Mouse (Mus musculus): ENCODE measurements around the gene Hoxc8.

Hoxc8 gene

DNA sequence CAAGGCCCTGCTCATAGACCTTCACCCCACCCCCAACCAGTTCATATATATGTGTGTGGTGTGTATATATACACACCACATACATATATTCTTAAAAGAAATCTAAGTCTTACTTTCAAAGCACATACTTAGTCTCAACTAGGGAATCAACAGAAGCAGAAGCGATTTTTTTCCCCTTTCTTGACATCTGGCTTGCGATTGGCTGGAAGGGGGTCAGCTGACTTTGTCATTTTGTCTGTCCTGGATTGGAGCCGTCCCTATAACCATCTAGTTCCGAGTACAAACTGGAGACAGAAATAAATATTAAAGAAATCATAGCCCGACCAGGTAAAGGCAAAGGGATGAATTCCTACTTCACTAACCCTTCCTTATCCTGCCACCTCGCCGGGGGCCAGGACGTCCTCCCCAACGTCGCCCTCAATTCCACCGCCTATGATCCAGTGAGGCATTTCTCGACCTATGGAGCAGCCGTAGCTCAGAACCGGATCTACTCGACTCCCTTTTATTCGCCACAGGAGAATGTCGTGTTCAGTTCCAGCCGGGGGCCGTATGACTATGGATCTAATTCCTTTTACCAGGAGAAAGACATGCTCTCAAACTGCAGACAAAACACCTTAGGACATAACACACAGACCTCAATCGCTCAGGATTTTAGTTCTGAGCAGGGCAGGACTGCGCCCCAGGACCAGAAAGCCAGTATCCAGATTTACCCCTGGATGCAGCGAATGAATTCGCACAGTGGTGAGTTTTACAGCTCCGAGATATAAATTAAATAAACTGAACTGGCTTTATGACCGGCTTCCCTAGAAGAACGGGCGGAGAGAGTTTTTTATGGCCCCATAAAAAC lies 19.1 kb downstream of the Hoxc8 start:
- DNase-seq (ENCODE audit: low read depth): no peak

DNA sequence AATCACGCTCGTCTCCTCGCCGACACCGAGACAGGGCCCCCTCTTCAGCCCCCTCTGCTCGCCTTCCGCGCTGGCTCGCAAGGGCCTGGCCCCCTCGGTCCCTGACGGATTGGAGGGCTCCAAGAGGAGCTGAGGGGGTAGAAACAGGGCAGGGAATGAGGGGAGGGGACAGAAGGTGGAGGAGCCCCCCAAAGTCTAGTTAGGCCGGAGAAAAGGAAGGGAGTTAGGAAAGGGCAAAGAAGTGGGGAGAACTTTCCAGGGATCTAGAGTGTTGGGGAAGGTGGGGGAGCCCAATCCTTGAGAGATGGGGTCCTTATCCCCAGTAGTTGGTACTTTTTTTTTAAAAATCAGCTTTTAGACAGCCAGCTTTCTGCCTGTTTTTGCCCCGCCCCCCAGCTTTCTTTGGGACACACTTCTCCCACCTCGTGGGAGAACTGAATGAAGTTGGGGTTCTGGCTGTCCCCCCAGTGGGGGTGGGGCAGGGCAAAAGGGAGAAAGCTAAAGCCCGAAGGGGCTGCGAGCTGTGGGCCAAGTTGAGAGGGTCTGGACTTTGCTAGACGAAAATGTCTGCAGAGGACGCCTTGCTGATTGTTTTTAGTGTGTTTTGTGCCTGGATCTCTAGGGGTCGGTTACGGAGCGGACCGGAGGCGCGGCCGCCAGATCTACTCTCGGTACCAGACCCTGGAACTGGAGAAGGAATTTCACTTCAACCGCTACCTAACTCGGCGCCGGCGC lies 19.9 kb downstream of the Hoxc8 start:
- DNase-seq (ENCODE audit: low read depth): no peak

DNA sequence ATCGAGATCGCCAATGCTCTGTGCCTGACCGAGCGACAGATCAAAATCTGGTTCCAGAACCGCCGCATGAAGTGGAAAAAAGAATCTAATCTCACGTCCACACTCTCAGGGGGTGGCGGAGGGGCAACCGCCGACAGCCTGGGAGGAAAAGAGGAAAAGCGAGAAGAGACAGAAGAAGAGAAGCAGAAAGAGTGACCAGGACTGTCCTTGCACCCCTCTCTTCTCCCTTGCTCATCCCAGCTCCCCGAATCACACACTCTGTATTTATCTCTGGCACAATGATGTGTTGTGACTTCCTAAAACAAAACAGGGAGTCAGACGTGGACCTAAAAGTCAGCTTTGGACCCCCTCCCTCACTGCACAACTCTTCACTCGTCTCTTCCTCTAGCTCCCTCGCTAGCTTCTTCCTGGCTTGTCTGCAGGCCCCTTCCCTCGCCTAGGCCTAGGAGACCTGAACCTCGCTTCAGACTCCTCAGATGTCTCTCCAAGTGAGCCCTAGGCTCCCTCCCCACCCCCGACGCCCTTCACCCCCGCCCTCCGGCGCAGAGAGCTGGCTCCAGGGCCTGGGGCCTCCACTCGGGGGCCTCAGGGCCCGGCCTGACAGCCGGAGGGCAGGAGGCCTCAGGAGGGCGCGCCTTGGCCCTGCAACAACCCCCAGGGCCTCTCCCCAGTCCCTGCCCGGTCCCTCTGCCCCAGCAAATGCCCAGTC lies 20.6 kb downstream of the Hoxc8 start:
- no peak for DNase-seq (ENCODE audit: low read depth)

DNA sequence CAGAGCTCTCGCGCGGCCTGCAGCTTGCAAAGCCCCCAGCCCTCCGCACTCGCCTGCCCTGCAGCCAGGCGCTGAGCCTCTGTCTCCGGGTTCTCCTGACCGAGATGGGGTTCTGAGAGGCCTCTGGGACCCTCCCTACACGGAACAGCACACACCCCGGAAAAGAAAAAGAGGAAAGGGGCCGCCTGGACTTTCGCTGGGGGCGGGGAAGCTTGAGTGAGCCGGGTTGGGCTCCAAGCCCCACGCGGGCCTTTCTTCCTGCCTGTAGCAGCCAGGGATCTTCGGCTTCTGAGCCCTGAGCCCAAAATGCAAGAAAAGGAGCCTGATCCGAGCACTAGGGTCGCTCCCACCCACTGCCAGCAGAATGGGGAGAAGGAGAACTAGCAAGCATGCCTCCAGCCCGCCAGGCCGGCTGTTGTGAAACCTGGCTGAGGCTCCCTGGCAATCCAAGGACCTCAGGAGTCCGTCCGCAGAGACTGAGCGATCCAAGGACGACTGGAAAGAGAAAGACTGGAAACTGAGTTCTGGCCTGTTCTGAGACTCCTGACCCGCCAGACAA lies 21.6 kb downstream of the Hoxc8 start:
- no peak for DNase-seq (ENCODE audit: low read depth)

DNA sequence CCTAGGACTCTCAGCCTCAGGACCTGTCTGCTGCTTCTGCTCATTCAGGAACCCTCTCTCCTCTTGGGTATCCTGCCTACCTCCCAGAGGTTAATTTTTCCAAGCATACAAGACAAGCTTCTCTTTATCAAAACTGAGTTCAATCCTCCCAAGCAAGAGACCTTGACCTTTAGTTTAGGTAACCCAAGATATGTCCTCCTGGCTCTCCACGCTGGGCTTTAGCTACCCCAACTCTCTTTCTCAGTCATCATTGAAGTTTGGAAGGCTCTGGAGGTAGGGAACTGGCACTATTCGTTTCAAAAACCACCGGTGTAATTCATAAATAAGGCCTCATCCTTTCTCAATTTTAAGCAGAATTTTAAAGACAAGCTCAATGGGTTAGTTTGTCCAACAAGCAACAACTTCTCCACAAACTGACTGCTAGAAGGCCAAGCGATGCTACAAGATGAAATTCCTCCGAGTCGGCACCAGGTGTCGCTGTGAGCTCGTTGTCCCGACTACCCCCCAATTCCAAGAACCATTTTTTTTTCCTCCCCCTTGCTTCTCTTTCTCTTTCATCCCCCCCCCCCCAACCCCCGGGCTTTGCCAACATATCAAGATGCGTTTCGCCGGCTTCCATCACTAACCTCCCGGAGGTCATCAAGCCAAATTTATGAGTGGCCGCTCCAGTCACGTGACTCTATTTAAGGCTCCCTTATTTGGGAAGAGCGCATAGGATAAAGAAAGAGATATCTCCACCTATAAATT lies 23.0 kb downstream of the Hoxc8 start:
- DNase-seq (ENCODE audit: low read depth): no peak

DNA sequence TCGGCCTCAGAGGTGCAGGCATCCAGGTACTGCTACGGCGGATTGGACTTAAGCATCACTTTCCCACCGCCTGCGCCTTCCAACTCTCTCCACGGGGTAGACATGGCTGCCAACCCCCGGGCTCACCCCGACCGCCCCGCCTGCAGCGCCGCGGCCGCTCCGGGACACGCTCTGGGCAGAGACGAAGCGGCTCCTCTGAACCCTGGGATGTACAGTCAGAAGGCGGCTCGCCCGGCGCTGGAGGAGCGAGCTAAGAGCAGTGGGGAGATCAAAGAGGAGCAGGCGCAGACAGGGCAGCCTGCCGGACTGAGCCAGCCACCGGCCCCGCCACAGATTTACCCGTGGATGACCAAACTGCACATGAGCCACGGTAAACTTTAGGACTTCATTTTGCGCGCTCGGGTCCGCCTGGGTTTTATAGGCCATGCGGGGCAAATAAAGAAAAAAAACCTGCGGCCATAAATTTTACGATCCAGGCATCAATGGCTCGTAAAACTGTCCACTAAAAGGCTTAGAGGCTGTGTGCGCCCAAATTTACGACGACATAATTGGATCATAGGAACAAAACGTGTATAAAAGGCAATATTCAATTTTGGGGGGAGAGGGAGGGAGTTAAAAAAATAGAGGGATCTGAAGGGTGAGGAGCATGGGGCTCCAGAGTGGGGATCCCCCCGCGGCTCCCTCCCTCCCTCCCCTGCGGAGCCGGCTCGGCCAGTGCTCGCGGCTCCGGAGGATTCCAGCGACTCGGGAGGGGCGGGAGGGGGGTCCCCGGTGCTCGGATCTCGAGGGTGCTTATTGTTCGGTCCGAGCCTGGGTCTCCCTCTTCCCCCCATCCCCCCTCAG lies 24.0 kb downstream of the Hoxc8 start:
- no peak for DNase-seq (ENCODE audit: low read depth)

DNA sequence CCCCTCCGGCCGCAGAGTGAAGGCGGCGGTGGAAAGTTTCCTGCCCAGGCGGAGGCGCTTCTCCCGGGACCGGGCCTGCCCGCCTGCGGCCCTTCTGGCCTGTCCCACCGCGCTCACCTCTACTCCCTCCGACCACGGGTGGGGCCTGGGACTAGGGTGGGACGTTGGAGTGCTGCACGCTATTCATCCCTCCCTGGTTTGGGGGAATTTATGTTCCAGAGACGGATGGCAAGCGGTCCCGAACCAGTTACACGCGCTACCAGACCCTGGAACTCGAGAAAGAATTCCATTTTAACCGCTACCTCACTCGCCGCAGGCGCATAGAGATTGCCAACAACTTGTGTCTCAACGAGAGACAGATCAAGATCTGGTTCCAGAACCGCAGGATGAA lies 24.6 kb downstream of the Hoxc8 start:
- DNase-seq (ENCODE audit: low read depth): no peak

DNA sequence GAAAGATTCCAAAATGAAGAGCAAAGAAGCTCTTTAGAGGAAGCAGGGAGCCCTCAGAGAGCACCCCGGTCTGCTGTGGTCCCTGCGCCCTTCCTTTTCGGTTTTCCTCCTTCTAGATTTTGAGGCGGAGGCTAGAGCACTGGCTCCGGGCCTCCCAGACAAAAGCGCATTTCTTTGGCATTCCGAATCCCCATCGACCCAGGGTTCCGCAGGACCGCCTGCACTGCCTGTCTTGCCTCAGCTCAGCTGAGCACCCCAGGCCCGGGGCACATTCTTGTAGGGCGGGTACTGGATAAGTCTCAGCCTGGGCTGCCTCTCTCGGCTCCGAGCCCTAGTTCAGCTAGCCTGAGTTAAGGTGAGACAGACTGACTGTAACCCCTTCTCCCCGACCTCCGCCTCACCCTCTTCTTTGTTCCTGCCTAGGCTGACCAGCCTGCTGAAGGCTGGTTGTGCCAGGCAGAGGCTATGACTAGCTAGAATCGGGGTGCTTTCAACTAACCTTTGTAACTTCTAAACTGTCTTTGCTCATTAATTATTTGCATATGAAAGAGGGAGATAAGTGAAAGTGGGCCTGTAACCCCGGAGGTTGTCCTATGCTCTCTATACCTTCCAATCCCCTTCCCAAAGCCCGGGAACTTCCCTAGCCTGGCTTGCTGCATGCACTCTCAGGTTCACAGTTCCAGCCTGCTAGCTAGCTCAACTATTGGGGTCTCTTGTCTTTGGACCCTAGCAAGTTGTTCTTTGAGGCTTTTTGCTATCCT lies 25.2 kb downstream of the Hoxc8 start:
- DNase-seq (ENCODE audit: low read depth): no peak

DNA sequence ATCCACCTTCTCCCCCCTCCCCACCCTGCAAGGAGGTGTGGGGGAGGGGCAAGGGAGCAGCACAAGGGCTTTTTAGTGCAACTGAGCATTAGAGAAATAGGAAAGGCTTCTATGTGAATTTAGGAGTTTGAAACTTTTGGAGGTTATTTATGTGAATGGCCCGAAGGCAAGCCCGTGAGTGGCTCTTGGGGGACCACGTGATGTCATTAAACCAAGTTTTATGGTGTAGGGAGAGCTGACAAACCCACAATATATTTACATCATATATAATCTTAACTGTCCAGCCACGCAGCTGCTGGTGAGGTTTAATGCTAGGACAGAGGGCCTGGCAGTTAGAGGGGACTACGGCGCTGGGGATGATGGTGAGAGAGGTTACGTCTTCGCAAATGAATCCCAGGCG lies 28.2 kb downstream of the Hoxc8 start, which contains the start of gene Hoxc4:
Gene Hoxc4 (plus strand): TSS at position 299 of the 400 bp plus-strand sequence.
- DNase-seq (ENCODE audit: low read depth): no peak

DNA sequence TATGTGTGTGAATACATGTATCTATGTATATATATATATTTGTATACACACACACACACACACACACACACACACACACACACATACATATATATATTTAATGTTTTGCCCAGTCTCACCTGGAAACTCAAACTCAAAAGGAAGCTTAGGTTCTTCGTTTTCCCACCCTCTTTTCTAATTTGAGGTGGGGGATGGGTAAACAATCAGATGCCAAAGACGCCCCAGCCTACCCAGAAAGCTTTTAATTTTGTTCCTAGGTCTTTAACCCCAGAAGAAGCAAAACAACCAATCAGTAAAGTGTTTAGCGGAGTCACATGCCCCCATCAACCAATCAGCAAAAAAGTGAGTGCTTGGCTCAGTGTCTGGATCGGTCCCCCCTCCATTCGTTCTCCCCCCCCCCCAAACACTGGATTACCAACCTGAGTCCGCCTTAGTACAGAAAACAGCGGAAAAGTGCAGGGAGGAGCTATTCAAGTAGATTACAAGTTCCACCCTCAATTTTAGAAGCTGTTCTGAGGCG lies 30.6 kb downstream of the Hoxc8 start:
- DNase-seq (ENCODE audit: low read depth): no peak

DNA sequence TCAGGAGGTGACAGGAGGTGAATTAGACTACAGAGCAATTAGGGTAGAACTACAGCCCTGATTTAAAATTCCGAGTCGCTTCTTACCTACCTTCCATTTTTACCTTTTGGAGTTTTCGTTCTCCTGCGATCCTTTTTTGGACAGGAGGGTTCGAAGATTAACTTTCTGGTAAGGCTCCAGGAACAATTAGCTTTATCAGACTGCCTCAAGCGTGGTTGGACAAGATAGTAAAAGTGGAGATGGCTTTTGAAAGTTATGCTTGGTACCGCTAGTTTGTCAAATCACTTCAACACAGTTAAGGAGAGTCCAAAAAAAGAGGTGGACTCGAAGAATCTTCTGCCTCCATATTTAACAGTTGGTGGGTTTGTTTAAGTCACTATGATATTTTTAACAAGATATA lies 31.1 kb downstream of the Hoxc8 start:
- no peak for DNase-seq (ENCODE audit: low read depth)

DNA sequence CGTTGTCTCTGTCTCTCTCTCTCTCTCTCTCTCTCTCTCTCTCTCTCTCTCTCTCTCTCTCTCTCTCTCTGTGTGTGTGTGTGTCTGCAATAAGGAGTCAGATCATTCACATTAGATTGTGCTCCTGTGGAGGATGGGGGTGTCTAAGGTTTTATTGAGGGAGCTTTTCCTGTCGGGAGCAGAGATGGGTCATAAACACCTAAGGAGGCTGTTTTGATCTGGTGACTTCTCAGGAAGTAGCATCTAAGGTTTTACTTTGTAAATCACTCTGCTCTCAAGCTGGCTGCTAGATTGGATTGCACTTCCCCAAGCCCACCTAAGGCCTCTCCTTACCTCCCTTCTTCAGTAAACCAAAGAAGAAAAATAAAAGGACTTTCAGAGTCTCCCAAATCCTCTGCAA lies 33.7 kb downstream of the Hoxc8 start:
- DNase-seq (ENCODE audit: low read depth): no peak

DNA sequence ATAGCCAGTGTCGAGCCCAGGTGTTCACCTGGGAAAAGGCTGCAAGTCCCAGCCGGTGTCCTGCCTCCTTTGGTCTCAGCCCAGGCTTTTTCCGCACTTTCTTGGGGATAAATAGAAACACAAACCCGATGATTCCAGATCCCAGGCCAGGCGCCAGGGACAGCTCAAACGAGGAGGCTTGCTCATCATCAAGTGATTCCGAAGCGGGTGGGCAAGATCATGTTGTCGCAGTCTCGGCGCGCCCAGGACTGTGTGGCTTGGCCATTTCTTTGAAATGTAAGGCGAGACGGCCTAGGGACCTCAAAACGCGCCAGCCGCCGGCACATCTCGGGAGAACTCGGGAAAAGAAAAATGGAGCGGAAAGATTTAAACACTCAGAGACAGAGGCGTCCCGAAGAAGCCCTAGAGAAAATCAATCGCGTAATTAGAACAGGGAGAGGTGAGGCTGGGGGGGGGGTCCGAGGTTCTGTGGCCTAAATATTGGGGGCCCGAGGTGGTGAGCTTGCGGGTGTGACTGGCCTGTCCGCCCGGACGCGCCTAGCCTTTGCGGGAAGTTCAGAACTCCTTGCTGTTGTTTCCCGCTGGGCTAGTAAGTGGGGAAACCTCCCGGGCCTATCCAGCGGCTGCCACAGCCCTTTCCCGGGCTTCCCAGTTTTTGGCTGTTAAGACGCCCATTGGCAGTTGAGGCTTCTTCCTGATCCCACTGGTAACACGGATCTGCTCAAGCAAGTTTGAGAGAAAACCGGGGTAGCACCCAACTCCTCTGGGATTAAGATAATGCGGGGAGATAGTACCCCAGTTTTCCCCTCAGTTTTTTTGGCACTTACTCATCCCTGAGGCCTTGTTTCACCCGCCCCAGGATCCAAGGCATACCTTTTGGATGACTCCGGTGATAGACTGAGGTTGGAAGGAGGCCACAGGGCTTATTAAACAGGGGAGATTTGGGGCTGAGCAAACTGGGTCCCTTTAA lies 37.1 kb downstream of the Hoxc8 start:
- DNase-seq (ENCODE audit: low read depth): no peak

DNA sequence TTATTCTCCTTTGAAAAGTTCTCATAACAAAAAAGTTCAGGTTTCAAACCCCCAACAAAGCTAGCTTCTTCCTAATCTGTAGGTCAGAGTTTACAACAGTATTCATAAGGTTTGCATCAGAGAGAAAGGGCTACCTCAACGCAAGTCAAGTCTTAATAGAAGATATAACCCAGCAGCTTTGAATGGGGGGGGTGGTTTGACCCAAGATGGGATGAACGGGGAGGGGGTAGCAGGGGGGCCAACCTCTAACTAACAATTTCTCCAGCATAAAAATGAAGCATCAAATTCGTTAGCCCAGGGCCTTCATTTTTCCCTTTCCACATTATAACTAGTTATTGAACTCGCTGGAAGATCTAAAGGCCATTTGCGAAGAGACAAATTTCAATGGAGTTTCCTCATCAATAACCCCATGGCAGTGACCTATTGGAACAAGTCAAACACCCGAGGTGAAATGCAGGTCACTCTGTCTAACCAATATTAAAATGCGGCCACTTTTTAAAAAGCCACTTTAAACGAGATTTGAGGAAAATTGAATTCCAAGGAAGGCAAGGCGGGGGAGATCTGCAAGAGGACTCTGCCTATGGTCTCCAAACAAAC lies 38.6 kb downstream of the Hoxc8 start:
- no peak for DNase-seq (ENCODE audit: low read depth)

DNA sequence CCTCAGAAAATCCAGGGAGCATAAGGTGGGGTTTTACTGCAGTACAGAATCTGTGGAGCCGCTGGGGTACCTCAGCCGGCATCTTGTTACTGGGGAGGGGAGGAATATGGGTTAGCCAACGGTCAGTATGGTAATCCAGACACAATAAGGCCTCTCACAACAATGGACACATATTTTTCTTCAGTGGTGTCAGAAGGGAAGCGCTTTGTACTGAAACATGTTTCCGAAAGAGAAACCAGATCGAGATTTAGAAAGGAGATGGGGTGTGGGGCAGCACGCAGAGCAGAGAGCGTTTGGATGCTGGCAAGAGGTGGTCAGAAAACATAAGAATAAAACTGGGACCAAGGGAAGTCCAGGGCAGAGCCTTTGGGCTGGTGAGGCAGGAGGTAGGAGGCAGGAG lies 39.7 kb downstream of the Hoxc8 start:
- DNase-seq (ENCODE audit: low read depth): no peak

DNA sequence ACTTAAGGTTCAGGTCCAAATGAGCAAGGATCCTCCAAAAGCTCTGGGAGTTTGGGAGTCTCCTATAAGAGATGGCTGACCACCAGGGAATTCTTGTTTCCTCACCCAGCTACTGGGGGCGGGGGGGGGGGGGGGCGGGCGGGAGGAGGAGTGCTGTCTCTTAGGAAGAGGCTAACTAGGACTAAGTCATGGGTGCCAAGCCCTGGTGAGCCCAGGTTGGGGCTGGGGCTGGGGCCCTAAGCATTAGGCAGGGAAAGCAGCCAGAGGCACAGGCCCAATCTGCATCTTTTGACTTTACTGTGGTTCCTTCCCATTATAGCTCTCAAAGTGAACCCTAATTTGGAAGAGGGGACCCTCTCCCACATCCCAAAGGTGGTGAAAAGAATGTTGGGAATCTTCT lies 41.8 kb downstream of the Hoxc8 start:
- DNase-seq (ENCODE audit: low read depth): no peak

DNA sequence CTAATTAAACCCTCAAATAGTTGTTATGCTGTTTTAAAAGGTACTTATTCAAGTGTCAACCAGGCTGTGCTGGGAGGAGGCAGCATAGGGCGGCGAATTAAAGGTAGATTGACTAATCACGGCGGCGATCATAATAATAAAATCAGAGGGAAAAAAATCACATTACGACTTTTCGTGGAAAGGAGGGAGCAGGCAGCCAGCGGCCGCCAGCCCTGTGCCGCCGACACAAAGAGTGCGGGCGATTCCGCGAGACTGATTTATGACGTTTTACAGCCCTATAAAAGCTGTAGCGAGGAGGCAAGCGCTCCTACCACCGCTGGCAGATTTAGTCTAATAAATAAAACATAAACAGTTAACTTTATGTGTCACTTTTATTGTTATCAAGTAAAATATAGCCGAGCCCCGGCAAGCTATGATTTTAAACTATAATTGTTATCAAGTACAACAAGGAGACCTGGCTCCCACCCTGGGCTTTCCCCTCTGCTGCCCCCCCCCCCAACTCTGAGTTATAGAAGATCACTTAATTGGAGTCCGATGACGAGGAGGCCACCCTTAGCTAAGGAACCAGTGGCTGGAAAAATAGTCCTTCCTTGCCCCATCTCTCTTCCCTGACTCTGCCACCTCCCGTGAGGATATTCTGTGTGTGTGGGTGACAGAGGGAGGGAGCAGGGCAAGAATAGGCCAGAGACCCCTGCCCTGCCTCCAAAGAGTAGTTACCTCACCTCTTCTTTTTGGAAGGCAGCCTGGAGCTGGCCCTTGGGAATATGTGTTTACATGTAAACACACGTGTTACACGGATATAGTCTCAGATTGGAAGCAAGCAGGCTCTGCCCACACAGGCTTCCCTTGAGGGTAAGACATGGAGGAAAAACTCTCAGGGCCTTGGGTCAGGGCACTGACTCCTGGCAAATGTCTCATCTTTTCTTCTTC lies 42.5 kb downstream of the Hoxc8 start:
- DNase-seq (ENCODE audit: low read depth): no peak

All from c-Kit-positive CD71-positive TER-119-negative erythroid progenitor cells, embryonic 14.5 days (primary cell).